Mouse (Mus musculus) heart, embryonic 16.5 days (tissue): Measurements from ENCODE around the gene Dapk1. TPM values are rescaled to one million over a fixed set of nuclear protein-coding genes. Genes with fewer than 3 reads are reported as not detected.

Source experiments
- ATAC-seq: fragments of 200-750 bp; cut with Nextera tagmentation; replicated peaks from 2 replicates; pipeline ENCODE4 v1.8.0; 2017; ENCODE audit warnings: moderate number of reproducible peaks; ENCODE audit not compliant: insufficient read depth, low FRiP score; ENCODE audit errors: extremely low read depth
- H3K27ac ChIP-seq: fragments of 300-500 bp; sonication (generic); 2 replicates; pipeline ENCODE4 v1.5.1; 2014; ENCODE audit warnings: mild to moderate bottlenecking, low read length, control low read depth, moderate library complexity
- H3K27me3 ChIP-seq: fragments of 300-500 bp; sonication (generic); 2 replicates; pipeline ENCODE4 v1.6.1; 2014; ENCODE audit warnings: low read length, mixed read lengths; ENCODE audit not compliant: control insufficient read depth, insufficient read depth
- H3K36me3 ChIP-seq: fragments of 300-500 bp; sonication (generic); 2 replicates; pipeline ENCODE4 v1.6.1; 2014; ENCODE audit not compliant: control insufficient read depth, insufficient read depth
- H3K4me1 ChIP-seq: fragments of 300-500 bp; sonication (generic); 2 replicates; pipeline ENCODE4 v1.6.1; 2014; ENCODE audit warnings: low read length, mixed read lengths; ENCODE audit not compliant: control insufficient read depth, insufficient read depth
- H3K4me2 ChIP-seq: fragments of 300-500 bp; sonication (generic); 2 replicates; pipeline ENCODE4 v1.6.1; 2014; ENCODE audit warnings: low read depth, mild to moderate bottlenecking, control low read depth, low read length
- H3K4me3 ChIP-seq: fragments of 300-500 bp; sonication (generic); 2 replicates; pipeline ENCODE4 v1.5.1; 2014; ENCODE audit warnings: mild to moderate bottlenecking, control low read depth, low read length
- H3K9ac ChIP-seq: fragments of 300-500 bp; sonication (generic); 2 replicates; pipeline ENCODE4 v1.6.1; 2014; ENCODE audit warnings: low read length, control low read depth
- H3K9me3 ChIP-seq: fragments of 300-500 bp; sonication (generic); replicated peaks from 2 replicates; pipeline ENCODE4 v1.6.1; 2016; ENCODE audit warnings: low read length; ENCODE audit not compliant: control insufficient read depth
- WGBS: fragments of 180-500 bp; shearing (Covaris S2); extraction: QIAGEN DNeasy Blood & Tissue Kit; methylation state at CpG from one replicate; pipeline ENCODE4 v1.1.7; 2014; 5-methylcytosine and 5-hydroxymethylcytosine counted together
- polyA plus RNA-seq: library from polyadenylated mRNA; unstranded; fragments of >200 nt; fragmentation: Nextera tagmentation; extraction: Ambion mirVana; gene quantifications from 2 replicates; pipeline ENCODE4 v1.2.1, GENCODE M21; 2015

Gene Dapk1
- polyA plus RNA-seq, 1 experiment from 2014 or later: 8.3 TPM

- ATAC-seq: no peak
- 64% methylated on average over 2 of the region's 2 CpGs for WGBS
- H3K4me2 ChIP-seq: no peak overlapping the region
Observed at GRCm38 (mm10) chr13:60755251-60755650, 153.5 kb downstream of the Dapk1 start.

GRCm38 (mm10) chr13:60757292-60757691 lies 155.5 kb downstream of the Dapk1 start:
- no peak overlapping the region for H3K4me3 ChIP-seq
- no peak overlapping the region for H3K4me2 ChIP-seq
- H3K9me3 ChIP-seq: no peaks in the 10 kb centered on the region
- H3K4me1 ChIP-seq: no peaks in the 10 kb centered on the region
- H3K9ac ChIP-seq: no peak overlapping the region
- no peaks in the 10 kb centered on the region for H3K27me3 ChIP-seq
- no peak for ATAC-seq
- 83% methylated on average over 13 of the region's 13 CpGs for WGBS
- peaks cover 18% of the 10 kb centered on the region for H3K36me3 ChIP-seq
- H3K27ac ChIP-seq: no peak overlapping the region

More at GRCm38 (mm10) chr13:60755251-60755650, 153.5 kb downstream of the Dapk1 start:
- Histone ChIP-seq H3K9me3 (no peaks in the 10 kb centered on the region), H3K9ac (no peak overlapping the region), H3K27me3 (no peaks in the 10 kb centered on the region), H3K36me3 (peaks cover 5% of the 10 kb centered on the region; the same call in 1 of the 2 replicates), H3K4me3 (no peak overlapping the region), H3K27ac (no peak overlapping the region), H3K4me1 (no peaks in the 10 kb centered on the region)

GRCm38 (mm10) chr13:60759136-60759535 lies 157.4 kb downstream of the Dapk1 start:
- Histone ChIP-seq H3K9me3 (no peaks in the 10 kb centered on the region), H3K4me2 (no peak overlapping the region), H3K36me3 (peaks cover 12% of the 10 kb centered on the region), H3K4me3 (no peak overlapping the region), H3K27me3 (no peaks in the 10 kb centered on the region), H3K9ac (no peak overlapping the region), H3K27ac (no peak overlapping the region), H3K4me1 (no peaks in the 10 kb centered on the region)
- no peak for ATAC-seq
- WGBS: 34% methylated on average over 6 of the region's 6 CpGs

GRCm38 (mm10) chr13:60760392-60760791 lies 158.6 kb downstream of the Dapk1 start:
- Histone ChIP-seq H3K9ac (no peak overlapping the region), H3K27me3 (no peaks in the 10 kb centered on the region), H3K9me3 (no peaks in the 10 kb centered on the region), H3K36me3 (peaks cover 12% of the 10 kb centered on the region), H3K4me3 (no peak overlapping the region), H3K27ac (no peak overlapping the region), H3K4me2 (no peak overlapping the region), H3K4me1 (no peaks in the 10 kb centered on the region)
- 86% methylated on average over 12 of the region's 12 CpGs for WGBS
- ATAC-seq: no peak

GRCm38 (mm10) chr13:60761161-60761560 lies 159.4 kb downstream of the Dapk1 start:
- no peak overlapping the region for H3K4me2 ChIP-seq
- no peak for ATAC-seq
- H3K4me1 ChIP-seq: no peaks in the 10 kb centered on the region
- H3K27me3 ChIP-seq: no peaks in the 10 kb centered on the region
- H3K36me3 ChIP-seq: peaks cover 12% of the 10 kb centered on the region
- H3K9ac ChIP-seq: no peak overlapping the region
- H3K27ac ChIP-seq: no peak overlapping the region
- H3K9me3 ChIP-seq: no peaks in the 10 kb centered on the region
- WGBS: 92% methylated on average over 17 of the region's 17 CpGs
- no peak overlapping the region for H3K4me3 ChIP-seq

GRCm38 (mm10) chr13:60780534-60780933 lies 178.8 kb downstream of the Dapk1 start:
- Histone ChIP-seq H3K27ac (no peak overlapping the region), H3K4me2 (no peak overlapping the region), H3K4me1 (no peaks in the 10 kb centered on the region), H3K9me3 (no peaks in the 10 kb centered on the region), H3K9ac (no peak overlapping the region), H3K36me3 (no peaks in the 10 kb centered on the region), H3K4me3 (no peak overlapping the region), H3K27me3 (no peaks in the 10 kb centered on the region)
- WGBS: 80% methylated on average over 3 of the region's 3 CpGs
- no peak for ATAC-seq

GRCm38 (mm10) chr13:60783301-60783700 lies 181.6 kb downstream of the Dapk1 start:
- Histone ChIP-seq H3K36me3 (no peaks in the 10 kb centered on the region), H3K27ac (no peak overlapping the region), H3K9me3 (no peaks in the 10 kb centered on the region), H3K4me3 (no peak overlapping the region), H3K4me2 (no peak overlapping the region), H3K9ac (no peak overlapping the region), H3K4me1 (no peaks in the 10 kb centered on the region), H3K27me3 (no peaks in the 10 kb centered on the region)
- no peak for ATAC-seq
- WGBS: 78% methylated on average over 7 of the region's 7 CpGs

GRCm38 (mm10) chr13:60786264-60786663 lies 184.5 kb downstream of the Dapk1 start, which contains the start of gene BC051665:
Gene BC051665, minus strand, starts transcription at chr13:60786364.
- Histone ChIP-seq H3K4me3 (no peak within 1 kb of the TSS), H3K9ac (no peak within 1 kb of the TSS), H3K36me3 (no peaks in the 10 kb centered on the region), H3K27ac (no peak within 1 kb of the TSS), H3K4me1 (no peaks in the 10 kb centered on the region), H3K4me2 (no peak within 1 kb of the TSS), H3K9me3 (no peaks in the 10 kb centered on the region), H3K27me3 (no peaks in the 10 kb centered on the region)
- ATAC-seq: no peak

GRCm38 (mm10) chr13:60789466-60789865 lies 187.7 kb downstream of the Dapk1 start:
- Histone ChIP-seq H3K9ac (no peak overlapping the region), H3K27ac (no peak overlapping the region), H3K9me3 (no peaks in the 10 kb centered on the region), H3K4me3 (no peak overlapping the region), H3K27me3 (no peaks in the 10 kb centered on the region), H3K4me1 (no peaks in the 10 kb centered on the region), H3K36me3 (no peaks in the 10 kb centered on the region), H3K4me2 (no peak overlapping the region)
- WGBS: 68% methylated on average over 1 of the region's 1 CpGs
- no peak for ATAC-seq

- Histone ChIP-seq H3K4me1 (no peaks in the 10 kb centered on the region), H3K4me2 (no peak within 1 kb of the TSS), H3K4me3 (no peak within 1 kb of the TSS), H3K9me3 (no peaks in the 10 kb centered on the region), H3K9ac (no peak within 1 kb of the TSS), H3K36me3 (no peaks in the 10 kb centered on the region), H3K27me3 (no peaks in the 10 kb centered on the region), H3K27ac (no peak within 1 kb of the TSS)
- ATAC-seq: no peak
- 70% methylated on average over 1 of the region's 1 CpGs for WGBS
Observed at GRCm38 (mm10) chr13:60802749-60803148, 201.0 kb downstream of the Dapk1 start, which contains the start of gene Ctsll3. Gene Ctsll3, minus strand, starts transcription at chr13:60802849.
